8 mouse cellular contexts compared by ENCODE assay signal in genomic region chr7:143437894-143438581, GRCm38 (mm10). TPM values are rescaled to one million over a fixed set of nuclear protein-coding genes. Genes with fewer than 3 reads are reported as not detected.
A peak's percentile ranks its signal among the peaks of the same experiment; 100 is the strongest.
DNase-seq lines count a peak whose midpoint lies in the region; ATAC-seq lines count a peak whose summit lies in the region.

No protein-coding gene starts in this region.

- H3K27ac ChIP-seq in lung, embryonic 16.5 days (ENCODE audit: low read length), result no peak overlapping the region; the same call in 1 of the 2 replicates
- H3K27ac ChIP-seq in forebrain, embryonic 12.5 days, result peak overlapping the region; percentile 25
- peak overlapping the region; percentile 62 for H3K27ac ChIP-seq in neural tube, embryonic 11.5 days (ENCODE audit: low read depth, low read length)

- WGBS in lung, embryonic 16.5 days, result 1% methylated on average over 60 of the region's 63 CpGs
- WGBS in forebrain, embryonic 12.5 days, result under 1% methylated on average over 46 of the region's 63 CpGs
- WGBS in neural tube, embryonic 11.5 days, result 0% methylated on average over 26 of the region's 63 CpGs

- H3K36me3 ChIP-seq in lung, embryonic 16.5 days (ENCODE audit: control insufficient read depth, insufficient read depth, low read length), result no peaks in the 10 kb centered on the region
- no peaks in the 10 kb centered on the region for H3K36me3 ChIP-seq in forebrain, embryonic 12.5 days (replicated peaks)
- H3K36me3 ChIP-seq in neural tube, embryonic 11.5 days (ENCODE audit: control insufficient read depth, insufficient read depth, low read length), result no peaks in the 10 kb centered on the region

- ATAC-seq in lung, embryonic 16.5 days (ENCODE audit: low read depth), result peak; percentile 59
- ATAC-seq in forebrain, embryonic 12.5 days (ENCODE audit: low FRiP score), result peak; percentile 80
- peak; percentile 85 for ATAC-seq in neural tube, embryonic 11.5 days (ENCODE audit: insufficient read depth, low FRiP score, low TSS enrichment)
- no peak for ATAC-seq in erythroblast, adult 5-6 weeks (replicated peaks; ENCODE audit: low FRiP score, poor library complexity, severe bottlenecking)

- no peak for DNase-seq in lung, adult 18-20 months
- DNase-seq in kidney, postnatal 10 days, result peak; percentile 54
- peak; percentile 85 for DNase-seq in neural tube, embryonic 11.5 days (ENCODE audit: low spot score)
- no peak for DNase-seq in right cerebral cortex, adult 2 months (ENCODE audit: low spot score in 2 of 2)
- no peak for DNase-seq in gastrocnemius, adult 18-20 months (ENCODE audit: low spot score)

- H3K27me3 ChIP-seq in lung, embryonic 16.5 days (ENCODE audit: control insufficient read depth, insufficient read depth, low read depth, low read length), result peaks cover 3% of the 10 kb centered on the region
- H3K27me3 ChIP-seq in forebrain, embryonic 12.5 days, result peaks cover 93% of the 10 kb centered on the region
- H3K27me3 ChIP-seq in neural tube, embryonic 11.5 days (ENCODE audit: control insufficient read depth, insufficient read depth, low read length), result 0 out of 2 replicates have a peak, but pooled peaks cover 4% of the 10 kb centered on the region

- peak overlapping the region; percentile 80 for H3K9ac ChIP-seq in lung, embryonic 16.5 days (ENCODE audit: low read length)
- H3K9ac ChIP-seq in forebrain, embryonic 12.5 days, result peak overlapping the region; percentile 65
- H3K9ac ChIP-seq in neural tube, embryonic 11.5 days (ENCODE audit: low read length), result peak overlapping the region; percentile 69

- H3K9me3 ChIP-seq in lung, embryonic 16.5 days (ENCODE audit: control insufficient read depth, low read length), result no peaks in the 10 kb centered on the region
- H3K9me3 ChIP-seq in forebrain, embryonic 12.5 days, result no peaks in the 10 kb centered on the region
- no peaks in the 10 kb centered on the region for H3K9me3 ChIP-seq in neural tube, embryonic 11.5 days (ENCODE audit: control insufficient read depth, low read length)

- peak overlapping the region; percentile 54 for H3K4me3 ChIP-seq in lung, embryonic 16.5 days (ENCODE audit: low read length)
- peak overlapping the region; percentile 44 for H3K4me3 ChIP-seq in forebrain, embryonic 12.5 days (replicated peaks)
- H3K4me3 ChIP-seq in neural tube, embryonic 11.5 days (ENCODE audit: low read depth, low read length), result peak overlapping the region; percentile 39

- H3K4me2 ChIP-seq in lung, embryonic 16.5 days (ENCODE audit: low read depth, low read length), result peak overlapping the region; percentile 99
- H3K4me2 ChIP-seq in forebrain, embryonic 12.5 days, result peak overlapping the region; percentile 77
- peak overlapping the region; percentile 76 for H3K4me2 ChIP-seq in neural tube, embryonic 11.5 days (ENCODE audit: low read depth)

- H3K4me1 ChIP-seq in lung, embryonic 16.5 days (replicated peaks; ENCODE audit: control insufficient read depth, insufficient read depth, low read length), result peaks cover 5% of the 10 kb centered on the region; the same call in 1 of the 2 replicates
- peaks cover 44% of the 10 kb centered on the region for H3K4me1 ChIP-seq in forebrain, embryonic 12.5 days
- H3K4me1 ChIP-seq in neural tube, embryonic 11.5 days (ENCODE audit: control insufficient read depth, insufficient read depth, low read length), result peaks cover 21% of the 10 kb centered on the region

RNA-seq across cellular contexts. Expression of gene Cdkn1c, which starts 22.8 kb away (rescaled TPM):
- 434 and 478 TPM in 2 replicates for polyA plus RNA-seq in lung, embryonic 16.5 days (2015; fragmentation: Nextera tagmentation; extraction: Ambion mirVana)
- polyA plus RNA-seq in forebrain, embryonic 12.5 days (2016; fragmentation: Nextera tagmentation; extraction: Ambion mirVana), result 326 and 351 TPM in 2 replicates
- 1,204 and 1,311 TPM in 2 replicates for polyA plus RNA-seq in neural tube, embryonic 11.5 days (2014; fragmentation: Nextera tagmentation; extraction: Ambion mirVana)
- total RNA-seq in erythroblast, adult 5-6 weeks (2015; ENCODE audit: low replicate concordance), result not detected in 2 replicates
- total RNA-seq in erythroblast, adult 5-6 weeks (2017; ENCODE audit: low replicate concordance), result 0.09 TPM in 1 of 2 replicates, not detected in the other
- total RNA-seq in gastrocnemius, adult 18-20 months (2021), result 10 to 100 TPM; 18.6 to 21.6 TPM

RNA-seq across cellular contexts. Expression of gene Slc22a18, which starts 35.5 kb away (rescaled TPM):
- polyA plus RNA-seq in lung, embryonic 16.5 days (2015; fragmentation: Nextera tagmentation; extraction: Ambion mirVana), result 3.5 and 5.4 TPM in 2 replicates
- 0.26 and 0.27 TPM in 2 replicates for polyA plus RNA-seq in forebrain, embryonic 12.5 days (2016; fragmentation: Nextera tagmentation; extraction: Ambion mirVana)
- 0.64 TPM in 1 of 2 replicates, not detected in the other for polyA plus RNA-seq in neural tube, embryonic 11.5 days (2014; fragmentation: Nextera tagmentation; extraction: Ambion mirVana)
- not detected in 2 replicates for total RNA-seq in erythroblast, adult 5-6 weeks (2015; ENCODE audit: low replicate concordance)
- not detected in 2 replicates for total RNA-seq in erythroblast, adult 5-6 weeks (2017; ENCODE audit: low replicate concordance)
- under 1 TPM; 0.17 to 0.32 TPM for total RNA-seq in gastrocnemius, adult 18-20 months (2021)

Comparison
In these comparisons a context has a peak if more than half of its experiments do, and no peak if none do; other contexts are left out.
1. DNase-seq: peak in kidney, postnatal 10 days (single experiment) and neural tube, embryonic 11.5 days (single experiment); none in lung, adult 18-20 months (0 of 2), right cerebral cortex, adult 2 months (0 of 2) and gastrocnemius, adult 18-20 months (single experiment).
2. Peak in every context shown above with its lines, with median percentiles within 50 percentile points of each other: H3K4me2 ChIP-seq, H3K4me3 ChIP-seq and H3K9ac ChIP-seq.